Mouse (Mus musculus) hindbrain, postnatal 0 days (tissue): ENCODE measurements at regions not wholly inside any gene's neighbourhood (a gene's known extent, or its start where the extent isn't known, plus 50 kb on each side); places are given as distances from the start of the nearest gene placed in this dataset.

Experiments
- ATAC-seq: fragments of 200-750 bp; cut with Nextera tagmentation; 2 replicates; pipeline ENCODE4 v1.8.0; 2017; ENCODE audit warnings: mild to moderate bottlenecking, moderate TSS enrichment, moderate library complexity
- DNase-seq: peaks from one replicate; pipeline ENCODE4 v3.0.0-alpha.2; 2015; ENCODE audit warnings: low spot score
- H3K27ac ChIP-seq: fragments of 300-500 bp; sonication (generic); 2 replicates; pipeline ENCODE4 v1.5.1; 2014; ENCODE audit warnings: mild to moderate bottlenecking
- H3K27me3 ChIP-seq: fragments of 300-500 bp; sonication (generic); 2 replicates; pipeline ENCODE4 v1.6.1; 2014; ENCODE audit warnings: low read length, mixed read lengths; ENCODE audit not compliant: insufficient read depth
- H3K36me3 ChIP-seq: fragments of 300-500 bp; sonication (generic); 2 replicates; pipeline ENCODE4 v1.6.1; 2014; ENCODE audit warnings: low read length, mixed read lengths; ENCODE audit not compliant: insufficient read depth
- H3K4me1 ChIP-seq: fragments of 300-500 bp; sonication (generic); 2 replicates; pipeline ENCODE4 v1.6.1; 2014; ENCODE audit warnings: antibody characterized with exemption, low read length, mixed read lengths; ENCODE audit not compliant: insufficient read depth
- H3K4me2 ChIP-seq: fragments of 300-500 bp; sonication (generic); 2 replicates; pipeline ENCODE4 v1.6.1; 2014; ENCODE audit warnings: low read depth, mild to moderate bottlenecking, low read length, moderate library complexity, mixed read lengths
- H3K4me3 ChIP-seq: fragments of 300-500 bp; sonication (generic); 2 replicates; pipeline ENCODE4 v1.5.1; 2014; ENCODE audit warnings: low read length
- H3K9ac ChIP-seq: fragments of 300-500 bp; sonication (generic); replicated peaks from 2 replicates; pipeline ENCODE4 v1.6.1; 2014; ENCODE audit warnings: mild to moderate bottlenecking, low read length, moderate library complexity, mixed read lengths
- H3K9me3 ChIP-seq: fragments of 300-500 bp; sonication (generic); 2 replicates; pipeline ENCODE4 v1.6.1; 2016; ENCODE audit warnings: low read length, mixed read lengths
- CTCF ChIP-seq: IDR thresholded peaks from 2 replicates; pipeline ENCODE4 v1.5.1; 2016; ENCODE audit warnings: antibody characterized with exemption, control low read depth, low read depth
- WGBS: fragments of 180-500 bp; shearing (Covaris S2); extraction: QIAGEN DNeasy Blood & Tissue Kit; methylation state at CpG from one replicate; pipeline ENCODE4 v1.1.7; 2014; 5-methylcytosine and 5-hydroxymethylcytosine counted together

DNA sequence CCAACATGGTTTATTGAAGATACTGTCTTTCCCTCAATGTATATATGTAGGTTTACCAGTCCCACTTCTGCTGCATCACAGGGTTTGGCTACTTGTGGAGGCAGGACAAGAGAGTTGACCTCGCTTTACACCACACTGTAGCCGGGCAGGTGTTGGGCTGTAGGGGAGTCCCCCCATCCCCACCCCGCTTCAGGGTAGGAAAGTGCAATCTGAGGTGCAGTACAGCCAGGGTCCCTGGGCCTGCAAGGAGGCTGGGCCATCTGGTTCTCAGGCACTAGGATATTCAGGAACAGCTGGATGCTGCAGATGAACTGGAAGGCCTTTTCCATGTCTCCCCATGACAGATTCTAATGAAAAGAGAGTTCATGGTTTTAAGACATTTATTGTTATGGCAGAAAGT lies 142.0 kb downstream of the Sis start:
- Histone ChIP-seq H3K4me1 (no peaks in the 10 kb centered on the region), H3K9me3 (no peaks in the 10 kb centered on the region), H3K4me3 (no peak overlapping the region), H3K27ac (no peak overlapping the region), H3K27me3 (no peaks in the 10 kb centered on the region), H3K36me3 (no peaks in the 10 kb centered on the region), H3K9ac (no peak overlapping the region), H3K4me2 (no peak overlapping the region)
- 90% methylated on average over 3 of the region's 3 CpGs for WGBS
- TF ChIP-seq CTCF = no peak
- ATAC-seq (no peak), DNase-seq (no peak)

GRCm38 (mm10) chr3:72823148-72823547 lies 144.5 kb downstream of the Sis start:
- TF ChIP-seq CTCF = no peak

DNA sequence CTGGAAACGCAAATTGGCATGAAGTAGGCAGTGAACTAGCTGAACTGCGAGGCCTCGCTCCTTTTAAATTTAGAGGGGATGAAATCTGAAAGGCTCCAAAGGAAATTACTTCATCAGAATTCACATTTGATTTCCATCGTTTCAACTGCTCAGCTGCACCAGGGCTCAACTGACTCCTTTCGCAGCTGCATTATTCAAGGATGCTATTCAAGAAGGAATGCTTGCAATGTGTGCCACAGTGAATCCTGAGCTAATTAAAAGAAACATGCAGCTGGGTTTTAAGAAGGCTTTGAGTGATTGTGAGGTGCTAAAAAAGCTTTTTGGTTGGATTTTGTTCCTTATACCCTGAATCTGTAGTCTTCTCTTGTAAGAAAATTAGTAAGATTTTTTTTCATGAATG lies 177.1 kb downstream of the Sis start:
- Histone ChIP-seq H3K4me2 (no peak overlapping the region), H3K9me3 (no peaks in the 10 kb centered on the region), H3K27ac (no peak overlapping the region), H3K4me3 (no peak overlapping the region), H3K4me1 (no peaks in the 10 kb centered on the region), H3K36me3 (no peaks in the 10 kb centered on the region), H3K27me3 (no peaks in the 10 kb centered on the region), H3K9ac (no peak overlapping the region)
- TF ChIP-seq CTCF = no peak
- DNase-seq (peak; percentile 1), ATAC-seq (no peak)
- WGBS = 43% methylated on average over 5 of the region's 5 CpGs

More at GRCm38 (mm10) chr3:72823148-72823547, 144.5 kb downstream of the Sis start:
- Histone ChIP-seq H3K36me3 (no peaks in the 10 kb centered on the region), H3K4me3 (no peak overlapping the region), H3K4me1 (no peaks in the 10 kb centered on the region), H3K27me3 (no peaks in the 10 kb centered on the region), H3K4me2 (no peak overlapping the region), H3K9ac (no peak overlapping the region), H3K27ac (no peak overlapping the region), H3K9me3 (no peaks in the 10 kb centered on the region)
- DNase-seq (no peak), ATAC-seq (no peak)
- 76% methylated on average over 4 of the region's 4 CpGs for WGBS
